Mouse (Mus musculus): Measurements from ENCODE around the gene Ttc9. TPM values are rescaled to one million over a fixed set of nuclear protein-coding genes. Genes with fewer than 3 reads are reported as not detected.

Ttc9 gene
- polyA plus RNA-seq, 2 experiments from 2014 or later, result 0.22 TPM; not detected in 1

Other genes starting within 250 kb of the Ttc9 start
- gene Adam4, start 209.3 kb upstream of the Ttc9 start, polyA plus RNA-seq (2017; shearing (Covaris generic)), result 1 to 10 TPM; 1.3 TPM
- 100 to 1,000 TPM; 146 to 168 TPM for gene Cox16, start 146.1 kb upstream of the Ttc9 start, polyA plus RNA-seq (2017; shearing (Covaris generic))
- gene Gm20498, start 98.3 kb upstream of the Ttc9 start, polyA plus RNA-seq (2017; shearing (Covaris generic)), result 10 to 100 TPM in 1 of 2 experiments, 1 to 10 TPM in 1; 8.0 to 10.4 TPM
- 10 to 100 TPM; 65.3 to 72.5 TPM for gene Synj2bp, start 98.3 kb upstream of the Ttc9 start, polyA plus RNA-seq (2017; shearing (Covaris generic))
- gene Adam21, start 62.8 kb upstream of the Ttc9 start, polyA plus RNA-seq (2017; shearing (Covaris generic)), result under 1 TPM in 1 of 2 experiments, not detected in 1; 0.22 TPM
- 10 to 100 TPM; 31.1 to 35.2 TPM for gene Med6, start 36.2 kb upstream of the Ttc9 start, polyA plus RNA-seq (2017; shearing (Covaris generic))
- gene Map3k9, start 149.9 kb downstream of the Ttc9 start, polyA plus RNA-seq (2017; shearing (Covaris generic)), result under 1 TPM; 0.19 to 0.22 TPM
- 10 to 100 TPM; 12.0 to 14.8 TPM for gene Pcnx, start 228.8 kb downstream of the Ttc9 start, polyA plus RNA-seq (2017; shearing (Covaris generic))

Data from CD4-positive, CD25-positive, alpha-beta regulatory T cell, adult 4 months (primary cell).